Mouse (Mus musculus): ENCODE results near the gene Pfkm.

Pfkm gene

DNA sequence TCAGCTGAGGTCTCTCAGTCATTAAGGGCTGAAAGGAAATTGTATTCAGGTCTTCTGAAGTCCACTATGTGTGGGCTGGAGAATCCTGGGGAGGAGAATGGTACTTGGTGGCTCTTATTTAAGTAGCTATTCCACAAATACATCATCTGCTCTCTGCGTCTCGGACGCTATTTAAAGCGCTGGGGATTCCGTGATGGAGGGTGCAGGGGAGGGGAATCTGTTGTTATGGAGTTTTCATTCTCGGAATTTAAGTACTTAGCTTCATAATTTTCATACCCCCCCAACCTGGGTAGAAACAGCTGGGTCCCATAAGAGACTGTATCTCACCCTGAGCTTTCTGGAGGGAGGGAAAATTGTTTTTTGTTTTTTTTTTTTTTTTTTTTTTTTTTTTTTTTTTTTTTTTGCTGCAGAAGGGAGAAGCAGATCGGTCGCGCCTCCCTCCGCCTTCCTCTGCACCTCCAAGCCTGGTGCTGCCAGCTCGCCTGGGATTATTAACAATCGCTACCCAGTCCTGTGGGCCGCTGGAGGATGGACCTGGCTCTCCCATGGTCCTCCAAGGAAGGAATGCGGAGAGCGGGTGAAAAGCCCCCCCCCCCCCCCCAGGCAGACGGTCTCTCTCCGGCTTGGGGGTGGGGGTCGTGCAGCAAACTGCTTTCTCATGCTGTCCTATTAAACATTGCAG is 74.7 kb downstream of the Pfkm start, which contains the start of gene Ccdc184:
Gene Ccdc184, plus strand, starts transcription at position 196 of the 682 bp plus-strand sequence.
- in situ Hi-C loops (cut with MboI; ENCODE audit: unreplicated experiment in 2 of 2) = loop anchor here (25.0 kb wide), 3 partner anchors 205 to 455 kb away; partner anchors contain the start of genes Rpap3 (in 1 of the 2) and Tmem106c (in 1 of the 2)

DNA sequence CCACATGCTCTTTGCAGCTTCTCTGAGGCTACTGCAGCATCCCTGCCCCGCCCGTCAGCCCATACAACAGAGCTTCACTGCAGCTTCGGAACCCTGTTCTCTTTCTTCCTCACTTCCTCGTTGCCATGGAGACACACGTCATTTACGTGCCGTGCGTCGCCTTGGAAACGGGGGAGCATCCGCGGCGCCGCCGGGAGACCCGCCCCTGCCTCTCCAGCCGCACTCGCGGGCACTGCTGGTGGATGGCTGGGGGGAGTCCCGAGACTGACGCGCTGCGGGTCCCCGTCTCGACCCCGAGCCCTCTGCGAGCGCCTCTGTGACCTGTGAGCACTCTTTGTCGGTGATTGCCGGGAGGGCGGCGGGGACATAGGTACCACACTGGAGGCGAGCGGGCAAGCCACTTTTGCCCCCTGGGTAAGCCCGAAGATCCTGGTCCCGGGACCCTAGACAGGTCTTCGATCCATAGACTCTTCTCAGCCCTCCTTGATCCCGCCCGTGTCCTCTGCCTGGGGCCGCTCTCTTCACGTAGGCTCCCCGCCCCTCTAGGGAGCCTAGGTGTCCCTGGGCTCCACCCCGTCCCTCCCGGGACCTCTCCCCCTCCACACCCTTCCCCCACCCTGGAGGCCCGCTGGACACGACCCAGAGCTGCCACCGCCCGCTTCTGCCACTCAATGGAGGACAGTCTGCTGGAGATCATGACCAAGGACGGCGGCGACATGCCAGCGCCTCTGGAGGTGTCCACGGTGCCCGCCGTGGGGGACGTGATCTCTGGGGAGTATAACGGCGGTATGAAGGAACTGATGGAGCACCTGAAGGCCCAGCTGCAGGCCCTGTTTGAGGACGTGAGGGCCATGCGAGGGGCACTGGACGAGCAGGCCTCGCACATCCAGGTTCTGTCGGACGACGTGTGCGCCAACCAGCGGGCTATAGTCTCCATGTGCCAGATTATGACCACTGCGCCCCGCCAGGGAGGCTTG is 75.5 kb downstream of the Pfkm start:
- in situ Hi-C loops (cut with MboI; ENCODE audit: unreplicated experiment in 2 of 2) = loop anchor here (25.0 kb wide), 3 partner anchors 206 to 456 kb away; partner anchors contain the start of genes Rpap3 (in 1 of the 2) and Tmem106c (in 1 of the 2)

DNA sequence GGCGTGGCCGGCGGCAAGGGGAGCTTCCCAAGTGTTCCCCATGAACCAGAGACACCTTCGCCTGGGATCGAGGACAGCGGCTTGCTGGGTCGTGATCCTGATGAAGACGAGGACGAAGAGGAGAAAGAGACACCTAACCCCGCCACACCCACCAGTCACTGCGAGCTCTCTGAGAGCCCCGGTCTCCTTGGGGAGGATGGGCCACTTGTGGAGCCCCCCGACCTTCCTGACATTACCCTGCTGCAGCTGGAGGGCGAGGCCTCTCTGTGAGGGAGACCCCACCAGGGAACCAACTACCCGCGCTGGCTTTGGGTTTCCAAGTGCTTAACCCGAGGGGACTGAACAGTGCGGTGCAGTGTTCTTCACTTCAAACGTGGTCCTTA is 76.2 kb downstream of the Pfkm start:
- in situ Hi-C loops (cut with MboI; ENCODE audit: unreplicated experiment in 2 of 2) = loop anchor here (25.0 kb wide), 3 partner anchors 206 to 456 kb away; partner anchors contain the start of genes Rpap3 (in 1 of the 2) and Tmem106c (in 1 of the 2)

DNA sequence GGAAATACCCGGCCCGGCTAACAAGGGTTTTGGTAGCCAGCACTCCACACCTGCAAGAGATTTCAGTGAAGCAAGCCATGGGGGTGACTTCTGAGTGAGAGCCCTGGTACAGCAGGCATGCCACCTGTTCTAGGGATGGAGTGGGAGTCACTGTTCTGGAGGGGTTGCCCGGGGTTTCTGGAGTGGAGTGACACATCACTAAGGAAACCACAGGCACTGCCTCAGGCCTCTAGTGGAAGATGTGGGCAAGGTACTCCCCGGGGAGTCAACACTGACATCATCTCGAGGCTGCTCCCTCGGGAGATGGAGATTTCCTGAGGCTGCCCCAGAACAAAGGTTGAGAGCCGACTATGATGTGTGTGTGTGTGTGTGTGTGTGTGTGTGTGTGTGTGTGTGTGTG is 78.0 kb downstream of the Pfkm start:
- in situ Hi-C loops (cut with MboI; ENCODE audit: unreplicated experiment in 2 of 2) = loop anchor here (25.0 kb wide), 3 partner anchors 208 to 458 kb away; partner anchors contain the start of genes Rpap3 (in 1 of the 2) and Tmem106c (in 1 of the 2)

DNA sequence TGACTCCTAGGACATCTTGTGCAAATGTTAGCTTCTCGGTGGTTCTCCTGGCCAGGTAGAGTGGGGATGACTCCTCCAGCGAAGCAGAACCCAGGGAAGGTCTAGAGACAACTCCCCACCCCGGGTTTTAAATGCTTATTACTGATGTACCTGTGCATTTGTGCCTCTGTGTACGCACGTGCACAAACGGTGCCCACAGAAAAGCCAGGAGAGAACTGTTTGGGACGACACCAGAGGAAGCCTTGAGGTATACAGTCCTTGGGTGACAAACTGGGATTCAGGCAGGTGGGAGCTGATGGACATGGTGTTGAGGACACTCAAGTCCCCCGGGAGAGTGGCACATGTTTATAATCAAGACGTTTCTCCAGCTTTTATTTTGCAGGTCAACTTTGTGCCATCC is 78.5 kb downstream of the Pfkm start:
- in situ Hi-C loops (cut with MboI; ENCODE audit: unreplicated experiment in 2 of 2) = loop anchor here (25.0 kb wide), 3 partner anchors 209 to 459 kb away; partner anchors contain the start of genes Rpap3 (in 1 of the 2) and Tmem106c (in 1 of the 2)

DNA sequence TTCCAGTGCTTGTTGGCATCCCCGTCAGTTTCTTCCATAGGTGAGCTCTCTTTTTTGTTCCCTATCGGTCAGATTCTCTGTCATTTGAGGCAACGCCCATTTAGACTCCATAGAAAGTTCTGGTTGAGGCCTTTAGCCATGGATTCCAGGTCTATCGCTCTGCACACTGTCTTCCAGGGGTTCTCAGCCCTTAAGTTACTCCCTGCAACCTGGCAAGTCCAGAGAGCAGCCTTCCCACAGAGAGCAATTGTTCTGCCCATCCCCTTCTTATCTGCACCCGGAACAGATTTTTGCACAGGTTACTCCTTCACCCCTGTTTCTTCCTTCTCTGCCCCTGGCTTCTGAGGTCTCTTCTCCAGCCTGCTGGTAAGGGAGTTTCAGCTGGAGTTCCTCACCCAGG is 79.7 kb downstream of the Pfkm start:
- in situ Hi-C loops (cut with MboI; ENCODE audit: unreplicated experiment in 2 of 2) = loop anchor here (25.0 kb wide), 3 partner anchors 210 to 460 kb away; partner anchors contain the start of genes Rpap3 (in 1 of the 2) and Tmem106c (in 1 of the 2)

DNA sequence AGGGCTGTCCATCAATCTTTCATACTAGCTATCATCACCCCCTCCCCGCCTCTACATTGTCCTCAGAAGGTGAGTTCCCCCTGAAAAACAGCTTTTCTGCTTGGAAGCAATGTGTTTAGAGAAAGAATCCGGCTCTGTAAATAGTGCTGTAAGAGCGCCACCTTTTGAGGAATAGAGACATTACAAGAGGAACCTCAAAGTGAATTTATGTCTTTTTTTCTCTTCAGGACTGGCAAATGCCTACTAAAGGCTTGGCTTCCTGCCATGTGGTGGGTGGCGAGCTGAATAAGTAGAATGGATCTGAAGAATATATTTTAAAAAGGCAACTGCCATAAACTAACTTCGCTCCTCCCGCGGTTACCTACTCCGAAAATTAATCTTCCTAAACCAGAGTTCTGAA is 81.4 kb downstream of the Pfkm start:
- in situ Hi-C loops (cut with MboI; ENCODE audit: unreplicated experiment in 2 of 2) = loop anchor here (25.0 kb wide), 3 partner anchors 212 to 462 kb away; partner anchors contain the start of genes Rpap3 (in 1 of the 2) and Tmem106c (in 1 of the 2)

DNA sequence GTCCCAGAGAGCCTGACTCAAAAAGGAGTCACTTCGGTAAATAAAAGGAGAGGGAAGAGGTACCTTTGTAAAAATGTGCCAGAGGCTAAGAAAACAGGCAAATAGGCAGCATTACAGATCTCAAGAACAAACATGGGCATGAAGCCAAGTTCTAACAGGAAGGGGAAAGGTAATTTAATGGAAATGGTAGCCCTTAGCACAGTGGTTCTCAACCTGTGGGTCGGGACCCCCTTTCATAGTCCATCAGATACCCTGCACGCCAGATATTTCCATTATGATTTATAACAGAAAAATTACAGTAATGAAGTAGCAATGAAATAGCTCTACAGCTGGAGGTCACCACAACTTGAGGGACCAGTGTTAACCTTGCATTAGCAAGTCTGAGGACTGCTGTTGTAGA is 84.9 kb downstream of the Pfkm start:
- in situ Hi-C loops (cut with MboI; ENCODE audit: unreplicated experiment in 2 of 2) = no loop called here

DNA sequence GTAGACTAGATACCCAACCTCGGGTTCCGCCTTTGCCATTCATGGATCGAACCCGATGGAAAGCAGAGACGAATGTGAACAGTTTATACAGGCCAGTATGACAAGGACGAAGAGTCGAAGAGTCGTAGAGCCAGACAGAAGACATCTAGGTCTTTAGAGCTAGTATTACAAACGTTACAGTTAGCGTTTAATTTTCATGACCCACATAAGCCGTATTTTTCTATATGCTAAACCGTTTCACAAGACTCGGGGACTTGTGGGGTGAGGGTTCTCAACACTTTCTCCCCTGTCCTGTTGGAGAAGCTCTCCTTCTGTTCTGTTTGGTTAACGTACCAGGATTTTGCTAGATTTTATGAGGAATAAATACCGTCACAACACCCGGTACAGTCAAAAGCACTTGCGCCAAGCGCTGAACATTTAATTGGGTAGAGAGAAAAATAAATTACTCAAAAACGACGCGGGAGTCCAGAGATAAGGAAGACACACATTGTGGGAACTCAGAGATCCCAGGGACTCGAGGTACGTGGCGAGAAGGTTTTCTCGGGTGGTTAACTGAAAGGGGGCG is 88.3 kb downstream of the Pfkm start:
- in situ Hi-C loops (cut with MboI; ENCODE audit: unreplicated experiment in 2 of 2) = loop anchor here (5.0 to 10.0 kb wide), 4 partner anchors 214 to 322 kb away; no protein-coding TSS in a partner anchor

DNA sequence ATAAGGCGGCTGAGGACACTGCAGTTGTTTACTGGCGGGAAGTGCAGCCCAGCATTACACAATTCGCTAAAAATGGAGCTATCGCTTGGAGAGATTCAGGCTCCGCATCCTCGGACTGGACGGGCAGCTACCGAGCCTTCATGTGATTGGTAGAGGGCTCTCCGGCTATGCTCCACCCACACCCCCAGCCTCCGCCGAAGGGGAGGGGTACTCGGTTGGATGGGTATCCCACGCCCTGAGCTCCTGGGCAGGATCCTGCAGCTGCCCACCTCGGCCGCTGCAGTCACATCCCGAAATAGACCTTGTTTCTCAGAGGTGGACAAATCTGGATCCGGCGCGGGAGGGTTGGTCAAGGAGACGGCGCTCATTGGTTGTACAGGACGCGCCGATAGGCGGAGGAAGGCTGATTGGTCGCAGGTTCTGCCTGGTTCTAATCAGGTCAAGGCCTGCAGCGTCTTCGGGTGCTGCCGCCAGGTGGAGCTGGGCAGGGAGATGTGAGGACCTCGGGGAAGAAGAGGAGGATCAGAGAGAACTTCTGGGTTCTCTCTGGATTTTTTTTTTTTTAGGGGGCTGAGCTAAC is 88.8 kb downstream of the Pfkm start:
- in situ Hi-C loops (cut with MboI; ENCODE audit: unreplicated experiment in 2 of 2) = loop anchor here (5.0 to 10.0 kb wide), 4 partner anchors 214 to 321 kb away; no protein-coding TSS in a partner anchor

All from v-Abl transformed pro-B cells (cell line).